Mouse (Mus musculus): ENCODE measurements around the gene Sell.

DNA sequence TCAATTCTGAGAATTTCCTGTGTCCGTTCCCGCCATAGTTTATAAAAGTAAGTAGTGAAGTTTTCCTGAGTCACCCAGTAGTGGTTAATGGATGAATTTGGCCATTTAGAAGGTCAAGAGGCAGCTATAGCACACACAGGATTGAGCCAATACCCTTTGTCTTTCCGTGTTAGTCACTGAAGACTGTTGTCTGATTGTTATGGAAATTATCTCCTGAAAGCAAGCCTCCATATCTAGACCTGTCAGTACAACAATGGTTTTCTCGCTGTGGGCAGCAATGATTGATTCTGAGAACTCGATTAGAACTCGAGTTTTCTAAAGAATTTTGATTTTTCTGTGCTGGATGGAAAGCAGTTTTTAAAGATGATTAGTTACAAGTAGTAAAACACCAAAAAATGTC, 42.0 kb upstream of the Sell start:
- TF ChIP-seq CTCF (IDR thresholded peaks at IDR 0.05; ENCODE audit: low read depth, low read length) (no peak), POLR2A (IDR thresholded peaks at IDR 0.05; ENCODE audit: insufficient read depth, low read length) (no peak), EP300 (IDR thresholded peaks at IDR 0.05; ENCODE audit: insufficient read depth, low read depth, low read length) (no peak)

All from ES-Bruce4 (cell line).